Mouse (Mus musculus) heart, embryonic 15.5 days (tissue): ENCODE measurements around the gene Mat2a. TPM values are rescaled to one million over a fixed set of nuclear protein-coding genes. Genes with fewer than 3 reads are reported as not detected.
A peak's percentile ranks its signal among the peaks of the same experiment; 100 is the strongest.

Experiments
- ATAC-seq: fragments of 200-750 bp; cut with Nextera tagmentation; replicated peaks from 2 replicates; pipeline ENCODE4 v1.8.0; 2017; ENCODE audit warnings: low read depth, moderate TSS enrichment; ENCODE audit not compliant: insufficient number of reproducible peaks, insufficient read depth, low FRiP score
- H3K27ac ChIP-seq: fragments of 300-500 bp; sonication (generic); 2 replicates; pipeline ENCODE4 v1.5.1; 2015; ENCODE audit warnings: mild to moderate bottlenecking, inconsistent platforms
- H3K27me3 ChIP-seq: fragments of 300-500 bp; sonication (generic); 2 replicates; pipeline ENCODE4 v1.6.1; 2015; ENCODE audit warnings: inconsistent platforms
- H3K36me3 ChIP-seq: fragments of 300-500 bp; sonication (generic); 2 replicates; pipeline ENCODE4 v1.6.1; 2015; ENCODE audit warnings: mild to moderate bottlenecking, inconsistent platforms
- H3K4me1 ChIP-seq: fragments of 300-500 bp; sonication (generic); replicated peaks from 2 replicates; pipeline ENCODE4 v1.6.1; 2015; ENCODE audit warnings: inconsistent platforms
- H3K4me2 ChIP-seq: fragments of 300-500 bp; sonication (generic); 2 replicates; pipeline ENCODE4 v1.6.1; 2015; ENCODE audit warnings: inconsistent platforms, mild to moderate bottlenecking, moderate library complexity
- H3K4me3 ChIP-seq: fragments of 300-500 bp; sonication (generic); 2 replicates; pipeline ENCODE4 v1.5.1; 2015; ENCODE audit warnings: mild to moderate bottlenecking, inconsistent platforms
- H3K9ac ChIP-seq: fragments of 300-500 bp; sonication (generic); 2 replicates; pipeline ENCODE4 v1.6.1; 2015; ENCODE audit warnings: mild to moderate bottlenecking, inconsistent platforms
- H3K9me3 ChIP-seq: fragments of 300-500 bp; sonication (generic); replicated peaks from 2 replicates; pipeline ENCODE4 v1.6.1; 2016; ENCODE audit warnings: inconsistent platforms
- WGBS: fragments of 180-500 bp; shearing (Covaris S2); methylation state at CpG from one replicate; pipeline ENCODE4 v1.1.7; 2015; ENCODE audit warnings: mixed read lengths; 5-methylcytosine and 5-hydroxymethylcytosine counted together
- polyA plus RNA-seq: library from polyadenylated mRNA; unstranded; fragments of >200 nt; fragmentation: Nextera tagmentation; extraction: Ambion mirVana; gene quantifications from 2 replicates; pipeline ENCODE4 v1.2.1, GENCODE M21; 2015

Gene Mat2a
- polyA plus RNA-seq, 1 experiment from 2014 or later, result 247 TPM

GRCm38 (mm10) chr6:72430989-72431921, 8.1 kb downstream of the Mat2a start:
- no peaks in the 10 kb centered on the region for H3K27me3 ChIP-seq
- WGBS, result 32% methylated on average over 5 of the region's 5 CpGs
- no peak overlapping the region for H3K4me3 ChIP-seq
- H3K36me3 ChIP-seq, result peaks cover 85% of the 10 kb centered on the region
- no peak overlapping the region for H3K4me2 ChIP-seq
- H3K27ac ChIP-seq, result no peak overlapping the region
- no peaks in the 10 kb centered on the region for H3K9me3 ChIP-seq
- H3K9ac ChIP-seq, result no peak overlapping the region
- peaks cover 5% of the 10 kb centered on the region; the same call in 1 of the 2 replicates for H3K4me1 ChIP-seq
- ATAC-seq, result peak; percentile 28; the same call in 1 of the 2 replicates

- no peak overlapping the region for H3K4me3 ChIP-seq
- no peaks in the 10 kb centered on the region for H3K27me3 ChIP-seq
- no peak overlapping the region for H3K9ac ChIP-seq
- H3K36me3 ChIP-seq, result peaks cover 85% of the 10 kb centered on the region
- H3K27ac ChIP-seq, result no peak overlapping the region
- no peaks in the 10 kb centered on the region for H3K4me1 ChIP-seq
- ATAC-seq, result no peak
- 78% methylated on average over 21 of the region's 21 CpGs for WGBS
- no peak overlapping the region for H3K4me2 ChIP-seq
- H3K9me3 ChIP-seq, result no peaks in the 10 kb centered on the region
Measured at GRCm38 (mm10) chr6:72429061-72429842, 10.1 kb downstream of the Mat2a start.

DNA sequence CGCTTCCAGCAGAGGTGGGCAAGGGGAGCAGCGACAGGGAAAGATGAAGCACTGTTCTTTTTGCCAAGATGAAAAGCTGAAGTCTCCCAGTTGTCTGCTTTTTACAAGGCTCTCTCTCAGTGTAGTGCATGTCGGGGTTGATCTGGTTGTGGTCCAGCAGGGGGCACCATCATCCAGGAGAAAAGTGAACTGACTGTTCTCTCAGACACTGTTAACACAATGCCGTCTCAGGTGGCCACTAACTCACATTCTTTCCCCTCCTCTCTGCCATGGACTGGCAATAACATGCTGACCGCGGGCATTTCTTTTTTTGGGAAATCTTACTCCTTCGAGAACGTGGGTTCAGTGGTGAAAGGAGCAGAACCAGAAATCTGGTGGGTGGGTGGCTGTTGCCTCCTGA, 11.3 kb downstream of the Mat2a start:
- WGBS, result 38% methylated on average over 8 of the region's 8 CpGs
- Histone ChIP-seq H3K9ac (no peak overlapping the region), H3K4me1 (no peaks in the 10 kb centered on the region), H3K27me3 (no peaks in the 10 kb centered on the region), H3K4me2 (no peak overlapping the region), H3K27ac (no peak overlapping the region), H3K4me3 (no peak overlapping the region), H3K9me3 (no peaks in the 10 kb centered on the region), H3K36me3 (peaks cover 86% of the 10 kb centered on the region)
- ATAC-seq, result peak; percentile 72; the same call in 1 of the 2 replicates

GRCm38 (mm10) chr6:72425646-72426045, 13.7 kb downstream of the Mat2a start:
- no peaks in the 10 kb centered on the region for H3K27me3 ChIP-seq
- no peak overlapping the region for H3K4me3 ChIP-seq
- WGBS, result 90% methylated on average over 11 of the region's 11 CpGs
- H3K27ac ChIP-seq, result no peak overlapping the region
- no peaks in the 10 kb centered on the region for H3K9me3 ChIP-seq
- no peak for ATAC-seq
- peaks cover 85% of the 10 kb centered on the region for H3K36me3 ChIP-seq
- no peaks in the 10 kb centered on the region for H3K4me1 ChIP-seq
- H3K4me2 ChIP-seq, result no peak overlapping the region
- no peak overlapping the region for H3K9ac ChIP-seq

- Histone ChIP-seq H3K9me3 (no peaks in the 10 kb centered on the region), H3K4me2 (no peak overlapping the region), H3K9ac (no peak overlapping the region), H3K4me1 (peaks cover 3% of the 10 kb centered on the region), H3K36me3 (peaks cover 70% of the 10 kb centered on the region), H3K27ac (no peak overlapping the region), H3K27me3 (no peaks in the 10 kb centered on the region), H3K4me3 (no peak overlapping the region)
- no peak for ATAC-seq
- 91% methylated on average over 10 of the region's 10 CpGs for WGBS
Measured at GRCm38 (mm10) chr6:72420901-72421300, 18.5 kb downstream of the Mat2a start.

DNA sequence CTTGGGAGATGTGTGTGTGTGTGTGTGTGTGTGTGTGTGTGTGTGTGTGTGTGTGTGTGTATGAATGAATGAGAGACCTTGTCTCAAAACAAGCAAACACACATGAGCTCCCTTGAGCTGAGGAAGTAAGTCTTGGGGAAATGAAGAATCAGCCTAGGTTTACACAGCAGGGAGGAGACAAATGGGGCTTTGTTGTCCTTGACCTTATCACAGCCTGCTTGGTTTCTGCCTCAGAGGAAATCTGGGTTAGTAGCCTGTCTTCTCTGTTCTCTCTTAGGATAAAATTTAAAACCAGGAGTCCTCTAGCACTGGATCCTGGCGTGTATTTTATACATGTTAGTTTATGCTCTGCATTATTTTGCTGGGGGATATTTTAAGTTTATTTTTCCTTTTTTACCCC, 19.6 kb downstream of the Mat2a start:
- H3K27me3 ChIP-seq, result no peaks in the 10 kb centered on the region
- no peak for ATAC-seq
- 74% methylated on average over 1 of the region's 1 CpGs for WGBS

DNA sequence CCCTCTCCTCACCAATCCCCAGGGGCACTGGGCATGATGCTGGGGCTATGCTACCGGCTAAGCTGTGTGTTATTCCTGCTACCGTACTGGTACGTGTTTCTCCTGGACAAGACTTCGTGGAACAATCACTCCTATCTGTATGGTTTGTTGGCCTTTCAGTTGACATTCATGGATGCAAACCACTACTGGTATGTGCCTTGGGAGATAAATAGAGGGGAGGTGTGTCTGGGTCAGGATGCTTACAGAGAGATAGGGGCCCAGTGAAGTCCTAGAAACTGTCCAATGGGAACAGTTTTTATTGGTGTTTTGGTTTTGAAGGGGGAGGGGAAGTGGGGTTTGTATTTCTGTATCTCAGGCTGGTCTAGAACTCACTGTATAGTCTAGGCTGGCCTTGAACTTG, 21.1 kb downstream of the Mat2a start:
- WGBS, result 75% methylated on average over 4 of the region's 4 CpGs
- Histone ChIP-seq H3K36me3 (peaks cover 44% of the 10 kb centered on the region), H3K27ac (no peak overlapping the region)

More for the DNA sequence above, 19.6 kb downstream of the Mat2a start:
- Histone ChIP-seq H3K4me1 (peaks cover 14% of the 10 kb centered on the region), H3K9me3 (no peaks in the 10 kb centered on the region), H3K27ac (no peak overlapping the region), H3K4me3 (no peak overlapping the region), H3K9ac (no peak overlapping the region), H3K4me2 (no peak overlapping the region), H3K36me3 (peaks cover 59% of the 10 kb centered on the region)

DNA sequence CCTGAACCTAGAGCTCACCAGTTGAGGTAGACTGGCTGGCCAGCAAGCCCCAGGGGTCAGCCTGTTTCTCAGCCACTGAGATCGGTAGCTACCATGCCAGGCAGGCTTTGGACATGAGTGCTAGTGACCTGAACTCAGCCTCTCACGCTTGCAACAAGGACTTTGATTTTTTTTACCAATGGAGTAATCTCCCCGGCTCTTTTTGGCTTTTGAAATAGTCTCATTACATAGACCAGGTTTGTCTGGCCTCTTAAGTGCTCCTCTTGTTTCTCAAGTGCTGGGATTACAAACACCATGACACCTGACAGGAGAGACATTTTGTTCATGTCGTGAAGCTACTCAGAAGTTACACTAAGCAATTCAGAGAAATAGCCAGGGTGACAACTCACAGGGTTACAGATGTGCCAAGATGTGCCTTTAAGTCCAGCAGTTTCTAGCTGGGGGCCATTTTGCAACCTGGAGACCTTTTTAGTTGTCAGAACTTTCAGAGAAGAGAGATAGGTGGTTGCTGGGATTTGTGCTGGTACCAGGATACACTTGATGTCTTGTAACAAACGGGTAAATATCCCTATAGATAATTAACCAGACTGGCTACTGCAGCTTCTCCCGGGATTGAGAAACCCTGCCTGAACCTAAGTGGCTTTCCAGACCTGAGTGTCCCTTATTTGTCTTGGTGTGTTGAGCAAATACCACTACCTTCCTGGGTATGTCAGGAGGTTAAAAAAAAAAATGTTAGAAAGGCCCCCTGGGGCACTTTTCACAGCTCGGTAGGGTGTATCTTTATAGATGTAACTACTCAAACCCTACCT, 23.2 kb downstream of the Mat2a start:
- H3K9ac ChIP-seq, result no peak overlapping the region
- peaks cover 22% of the 10 kb centered on the region for H3K4me1 ChIP-seq
- peaks cover 24% of the 10 kb centered on the region for H3K36me3 ChIP-seq
- no peak overlapping the region for H3K4me3 ChIP-seq
- 0 out of 2 replicates have a peak overlapping the region, but pooled peaks have one; percentile 78 for H3K4me2 ChIP-seq
- no peak overlapping the region for H3K27ac ChIP-seq
- 60% methylated on average over 7 of the region's 7 CpGs for WGBS
- no peaks in the 10 kb centered on the region for H3K27me3 ChIP-seq
- H3K9me3 ChIP-seq, result no peaks in the 10 kb centered on the region
- ATAC-seq, result no peak

More for the DNA sequence above, 21.1 kb downstream of the Mat2a start:
- Histone ChIP-seq H3K9ac (no peak overlapping the region), H3K9me3 (no peaks in the 10 kb centered on the region), H3K4me2 (no peak overlapping the region), H3K4me1 (peaks cover 22% of the 10 kb centered on the region), H3K27me3 (no peaks in the 10 kb centered on the region), H3K4me3 (no peak overlapping the region)
- no peak for ATAC-seq

DNA sequence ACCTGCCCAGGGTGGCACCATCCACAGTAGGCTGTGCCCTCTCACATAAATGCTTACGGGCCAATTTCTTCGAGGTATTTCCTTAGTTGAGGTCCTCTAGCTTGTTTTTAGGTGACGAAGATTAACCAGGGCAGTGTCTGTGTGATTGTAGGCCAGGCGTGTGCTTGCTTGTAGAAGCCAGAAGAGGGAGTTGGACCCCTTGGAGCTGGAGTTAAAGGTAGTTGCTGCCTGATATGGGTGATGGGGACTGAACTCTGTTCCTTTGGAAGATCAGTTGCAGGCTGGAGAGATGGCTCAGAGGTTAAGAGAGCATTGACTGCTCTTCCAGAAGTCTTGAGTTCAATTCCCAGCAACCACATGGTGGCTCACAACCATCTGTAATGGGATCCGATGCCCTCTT, 24.2 kb downstream of the Mat2a start:
- H3K27me3 ChIP-seq, result no peaks in the 10 kb centered on the region
- peaks cover 22% of the 10 kb centered on the region for H3K4me1 ChIP-seq
- no peak for ATAC-seq
- H3K27ac ChIP-seq, result no peak overlapping the region
- H3K9me3 ChIP-seq, result no peaks in the 10 kb centered on the region
- H3K36me3 ChIP-seq, result peaks cover 19% of the 10 kb centered on the region
- H3K4me3 ChIP-seq, result peak overlapping the region; percentile 78
- peak overlapping the region; percentile 87 for H3K9ac ChIP-seq
- peak overlapping the region; percentile 78 for H3K4me2 ChIP-seq
- WGBS, result 77% methylated on average over 5 of the region's 5 CpGs

DNA sequence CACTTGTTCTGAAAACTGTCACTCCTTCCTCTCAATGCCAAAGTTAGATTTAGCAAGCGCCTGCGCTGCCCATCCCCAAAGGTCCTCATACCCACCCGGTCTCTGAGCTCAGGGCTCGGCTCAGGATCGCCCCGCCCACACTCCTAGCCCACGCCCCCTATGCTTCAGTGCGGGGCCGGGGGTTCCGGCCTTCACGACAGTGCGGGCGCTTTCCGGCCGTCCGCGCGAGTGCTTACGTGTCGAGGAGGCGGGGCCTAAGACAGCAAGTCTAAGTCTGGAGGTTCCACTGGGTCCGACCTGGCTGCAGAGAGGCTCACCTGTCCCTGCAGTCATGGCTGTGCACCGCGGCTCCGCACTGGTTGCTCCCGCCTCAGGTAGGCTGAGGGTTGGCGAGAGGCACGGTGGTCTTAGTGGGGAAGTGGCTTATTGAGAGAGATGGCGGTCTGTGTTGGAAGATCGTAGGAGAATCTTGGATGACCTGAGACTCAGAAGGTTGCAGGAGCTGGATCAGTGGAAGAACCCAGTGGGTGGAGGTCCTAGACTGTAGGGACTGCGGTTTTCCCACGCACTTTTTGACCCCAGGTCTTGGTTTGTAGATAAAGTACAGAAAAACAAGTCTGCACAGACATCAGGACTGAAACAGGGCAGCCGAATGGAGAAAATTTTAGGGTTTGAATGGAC, 25.1 kb downstream of the Mat2a start, which contains the start of gene Ggcx:
Gene Ggcx, plus strand, starts transcription at position 233 of the 681 bp plus-strand sequence.
- ATAC-seq, result peak; percentile 93
- peaks cover 22% of the 10 kb centered on the region for H3K4me1 ChIP-seq
- H3K9me3 ChIP-seq, result no peaks in the 10 kb centered on the region
- peak within 1 kb of the TSS; percentile 78 for H3K4me3 ChIP-seq
- peak within 1 kb of the TSS; percentile 78 for H3K4me2 ChIP-seq
- H3K36me3 ChIP-seq, result peaks cover 16% of the 10 kb centered on the region
- WGBS, result 1% methylated on average over 33 of the region's 33 CpGs
- peak within 1 kb of the TSS; percentile 66 for H3K27ac ChIP-seq
- peak within 1 kb of the TSS; percentile 87 for H3K9ac ChIP-seq
- no peaks in the 10 kb centered on the region for H3K27me3 ChIP-seq
